Mouse (Mus musculus): Measurements from ENCODE around the gene Vwce. TPM values are rescaled to one million over a fixed set of nuclear protein-coding genes. Genes with fewer than 3 reads are reported as not detected.

The Vwce gene
- 1 to 10 TPM; 1.0 to 2.3 TPM for total RNA-seq (2021)
- long read RNA-seq, result 0 reads

DNA sequence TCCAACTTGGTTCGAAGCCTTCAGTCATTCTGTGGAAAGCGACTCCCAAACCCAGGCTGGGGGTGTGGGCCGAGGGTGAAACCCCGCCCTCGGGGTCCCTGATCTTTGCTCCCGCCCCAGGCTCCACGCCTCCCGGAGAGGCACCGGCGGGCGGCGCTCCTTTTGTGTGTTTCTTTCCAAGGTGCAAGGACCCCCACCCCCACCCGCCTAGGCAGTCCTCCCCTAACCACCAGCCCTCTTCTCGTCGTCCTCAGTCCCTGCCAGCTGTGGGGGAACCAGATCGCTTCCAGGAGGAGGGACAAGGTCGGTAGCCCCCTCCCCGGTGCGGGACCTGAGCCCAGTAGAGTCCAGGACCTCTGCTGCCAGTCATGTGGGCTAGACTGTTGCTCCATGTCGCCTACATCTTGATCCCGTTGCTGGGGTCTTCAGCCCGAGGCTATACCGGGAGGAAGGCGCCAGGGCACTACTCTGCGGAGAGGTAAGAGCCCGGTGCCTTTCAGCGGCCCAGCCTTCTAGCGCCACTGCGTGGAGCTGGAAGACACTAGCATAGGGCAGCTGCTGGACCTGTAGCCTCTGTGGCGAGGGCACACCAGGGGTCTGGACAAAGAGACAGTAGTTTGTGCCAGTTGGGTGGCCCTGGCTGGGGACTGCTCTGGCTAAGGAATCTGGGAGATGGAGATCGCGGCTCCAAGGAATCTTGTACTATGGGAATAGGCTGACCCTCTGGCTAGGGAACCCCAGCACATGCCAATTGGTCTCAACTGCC, at the start of gene Vwce:
Gene Vwce (plus strand): TSS at position 108 of the 766 bp plus-strand sequence.
- DNase-seq (ENCODE audit: low spot score in 2 of 2), result peak; percentile 42 to 56

DNA sequence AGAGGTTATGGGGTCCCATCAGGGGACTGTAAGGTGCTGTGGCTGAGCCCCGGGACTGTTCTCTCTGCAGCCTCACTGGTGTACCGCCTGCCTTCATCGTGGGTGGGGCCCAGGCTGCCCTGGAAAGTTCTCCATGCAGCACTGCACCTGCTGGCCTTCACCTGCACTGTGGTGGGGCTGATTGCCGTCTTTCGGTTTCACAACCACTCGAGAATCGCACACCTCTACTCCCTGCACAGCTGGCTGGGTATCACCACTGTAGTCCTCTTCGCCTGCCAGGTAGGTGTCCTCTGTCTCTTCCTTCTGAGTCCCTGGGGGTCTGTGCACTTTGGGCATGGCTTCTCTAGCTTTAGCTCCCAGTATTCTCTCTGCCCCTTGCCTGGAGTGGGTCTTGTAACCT, 48.9 kb upstream of the Vwce start:
- DNase-seq (ENCODE audit: low spot score in 2 of 2), result no peak

DNA sequence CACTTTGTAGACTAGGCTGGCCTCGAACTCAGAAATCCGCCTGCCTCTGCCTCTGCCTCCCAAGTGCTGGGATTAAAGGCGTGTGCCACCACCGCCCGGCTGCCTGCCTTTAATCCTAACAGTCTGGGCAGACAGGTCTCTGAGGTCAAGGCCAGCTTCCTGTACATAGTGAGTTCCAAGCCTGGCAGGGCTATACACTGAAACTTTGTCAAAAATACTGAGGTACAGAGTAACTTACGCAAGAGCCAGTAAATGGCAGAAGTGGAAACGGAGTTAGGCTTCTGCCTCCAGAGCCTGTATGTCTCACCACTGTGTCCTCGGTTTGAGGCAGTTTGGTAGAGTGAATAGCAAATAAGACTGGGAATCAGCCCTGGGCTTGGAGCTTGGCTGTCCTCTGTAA, 46.8 kb upstream of the Vwce start:
- no peak for DNase-seq (ENCODE audit: low spot score in 2 of 2)

GRCm38 (mm10) chr19:10589127-10589857, 44.7 kb upstream of the Vwce start:
- no peak for DNase-seq (ENCODE audit: low spot score in 2 of 2)

GRCm38 (mm10) chr19:10590301-10590700, 43.7 kb upstream of the Vwce start:
- DNase-seq (ENCODE audit: low spot score in 2 of 2), result no peak

GRCm38 (mm10) chr19:10591659-10592377, 42.2 kb upstream of the Vwce start:
- no peak for DNase-seq (ENCODE audit: low spot score in 2 of 2)

- peak; percentile 16 to 24 for DNase-seq (ENCODE audit: low spot score in 2 of 2)
These were observed 35.8 kb upstream of the Vwce start for GRCm38 (mm10) chr19:10598188-10598587.

GRCm38 (mm10) chr19:10599648-10600047, 34.4 kb upstream of the Vwce start:
- DNase-seq (ENCODE audit: low spot score in 2 of 2), result no peak

DNA sequence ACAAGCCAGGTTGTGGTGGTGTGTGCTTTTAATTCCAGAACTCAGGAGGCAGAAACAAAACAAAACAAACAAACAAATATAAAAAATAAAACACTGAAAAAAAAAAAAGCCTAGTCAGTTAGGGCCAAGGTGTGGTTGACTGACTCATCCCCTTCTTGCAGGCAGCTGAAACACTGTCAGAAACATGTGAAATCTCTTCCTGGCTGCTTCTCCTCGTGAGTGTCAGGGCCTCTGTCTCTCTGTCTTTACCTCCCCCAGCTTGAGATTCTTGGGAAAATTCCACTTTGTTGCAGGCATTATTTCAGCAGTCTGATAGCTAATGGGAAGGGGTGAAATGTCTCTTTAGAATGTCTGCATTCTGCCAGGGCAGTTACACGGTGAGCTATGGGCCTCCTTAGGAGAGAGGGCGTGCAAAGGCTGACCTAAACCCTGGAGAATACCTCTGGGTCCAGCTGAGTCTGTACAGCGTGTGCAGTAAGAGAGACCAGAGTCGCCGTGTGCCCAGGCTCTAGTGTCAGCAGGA, 31.7 kb upstream of the Vwce start:
- no peak for DNase-seq (ENCODE audit: low spot score in 2 of 2)

DNA sequence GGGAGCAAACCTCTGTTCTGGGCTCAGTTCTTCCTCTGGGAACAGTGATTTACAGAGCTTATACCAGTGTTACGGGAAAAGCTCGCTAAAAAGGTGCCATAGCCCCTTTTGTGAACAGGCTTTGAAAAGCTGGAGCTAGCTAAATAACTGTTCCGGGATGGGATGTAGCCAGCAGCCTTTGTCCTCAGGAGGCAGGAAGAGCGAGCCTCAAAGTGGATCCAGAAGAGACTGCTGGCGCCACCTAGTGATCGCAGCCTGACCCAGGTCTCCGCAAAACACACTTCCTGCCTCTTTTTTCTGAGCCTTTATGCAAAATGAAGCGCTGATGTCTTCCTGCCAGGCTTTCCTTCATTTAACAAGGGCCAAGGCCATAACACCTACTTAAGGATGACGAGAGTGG, 31.2 kb upstream of the Vwce start:
- DNase-seq (ENCODE audit: low spot score in 2 of 2), result peak; percentile 92

GRCm38 (mm10) chr19:10603660-10604523, 30.1 kb upstream of the Vwce start:
- DNase-seq (ENCODE audit: low spot score in 2 of 2), result peak in 1 of 2 experiments; percentile 19

- peak in 1 of 2 experiments; percentile 15 for DNase-seq (ENCODE audit: low spot score in 2 of 2)
These were observed 29.5 kb upstream of the Vwce start for GRCm38 (mm10) chr19:10604534-10604933.

DNA sequence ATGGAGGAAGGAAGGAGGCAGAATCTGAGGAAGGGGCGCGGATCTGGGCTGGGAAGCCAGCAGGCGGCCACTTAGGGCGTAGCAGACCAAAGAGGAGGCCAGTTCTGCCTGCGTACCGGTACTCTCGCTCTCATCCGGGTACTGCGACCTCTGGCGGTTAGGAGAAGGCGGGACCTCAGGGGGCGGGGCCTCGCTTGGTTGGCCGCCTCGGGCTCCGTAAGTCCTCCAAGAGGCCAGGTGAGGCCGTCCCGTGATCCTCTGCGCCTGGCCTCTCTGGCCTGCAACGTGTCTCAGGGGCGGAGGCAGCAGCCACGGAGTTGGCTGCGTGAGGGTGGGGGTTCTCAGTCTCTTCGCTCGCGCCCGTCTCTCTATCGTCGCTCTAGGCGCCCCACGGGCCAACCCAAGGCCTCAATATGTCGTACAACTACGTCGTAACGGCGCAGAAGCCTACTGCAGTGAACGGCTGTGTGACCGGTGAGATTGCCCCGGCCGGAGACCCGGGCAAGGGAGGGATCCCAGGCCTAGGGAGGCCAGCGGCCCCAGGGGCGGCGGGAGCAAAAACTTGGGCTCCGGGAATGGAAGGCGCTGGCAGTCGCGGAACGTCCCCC, 28.6 kb upstream of the Vwce start, which contains the start of the genes Ddb1 and Tkfc:
Gene Ddb1 (plus strand): TSS at position 35 of the 608 bp plus-strand sequence.
Gene Tkfc (minus strand): TSS at position 362 of the 608 bp plus-strand sequence.
- DNase-seq (ENCODE audit: low spot score in 2 of 2), result peak; percentile 99

DNA sequence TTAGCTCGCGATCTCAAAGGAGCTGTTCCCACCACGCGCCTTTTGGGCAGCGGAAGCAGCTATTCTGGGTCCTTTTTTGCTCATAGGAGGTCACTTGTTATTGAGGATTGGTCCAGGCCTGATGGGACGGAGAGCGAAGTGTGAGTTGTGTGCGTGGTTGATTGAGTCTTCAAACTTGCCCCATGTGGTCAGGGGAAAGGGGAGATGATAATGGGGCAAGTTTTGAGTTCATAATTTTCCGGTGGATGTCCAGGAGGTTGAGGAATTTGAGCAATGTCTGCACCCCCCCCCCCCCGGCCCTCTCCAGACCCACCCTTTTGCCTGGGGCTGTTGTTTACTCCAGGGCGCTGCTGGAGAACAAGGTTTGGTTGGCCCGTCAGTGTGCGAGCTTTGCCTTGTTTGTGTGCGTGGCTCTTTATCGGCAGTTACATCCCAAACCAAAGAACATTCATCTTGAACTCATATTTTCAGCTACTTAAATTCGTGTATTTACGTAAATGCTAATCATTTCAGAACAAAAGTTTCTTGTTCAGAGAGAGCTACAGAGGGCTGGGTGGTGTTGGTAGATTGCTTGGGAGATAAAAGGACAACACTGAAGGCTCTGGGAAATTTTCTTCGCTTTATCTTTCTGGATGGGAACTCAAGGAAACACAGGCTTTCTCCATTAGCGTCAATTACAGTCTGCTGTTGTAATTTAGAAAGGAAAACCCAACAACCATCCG, 28.0 kb upstream of the Vwce start:
- no peak for DNase-seq (ENCODE audit: low spot score in 2 of 2)

DNA sequence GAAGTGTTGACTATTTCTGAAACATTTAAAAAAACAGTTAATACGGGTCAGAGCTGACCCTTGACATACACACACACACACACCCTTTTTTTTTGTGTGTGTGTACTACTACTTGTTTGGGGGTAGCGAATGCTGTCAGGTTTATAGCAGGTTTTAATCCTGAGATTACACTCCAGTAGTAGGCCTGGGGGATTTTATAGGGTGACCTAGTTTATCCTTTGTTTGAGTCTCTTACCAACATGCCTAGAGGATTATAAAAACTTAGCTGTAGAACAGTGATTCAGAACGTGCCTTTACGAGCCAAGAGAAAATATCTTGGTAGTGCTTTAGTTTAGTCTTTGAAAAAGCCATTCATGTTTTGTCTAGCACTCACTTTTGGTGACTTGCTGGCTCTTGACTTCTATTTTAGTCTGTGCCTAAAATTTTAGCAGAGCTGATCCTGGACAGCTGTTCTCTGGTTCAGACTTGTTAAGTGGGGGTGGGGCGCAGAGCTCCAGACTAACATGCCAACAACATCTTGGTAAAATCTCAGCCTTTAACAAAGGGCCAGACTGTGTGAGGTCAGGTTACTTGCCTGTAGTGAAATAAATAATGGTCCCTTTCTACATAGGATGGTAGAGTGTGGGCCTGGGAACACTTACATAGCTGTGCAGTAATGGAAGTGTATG, 25.3 kb upstream of the Vwce start:
- DNase-seq (ENCODE audit: low spot score in 2 of 2), result no peak

DNA sequence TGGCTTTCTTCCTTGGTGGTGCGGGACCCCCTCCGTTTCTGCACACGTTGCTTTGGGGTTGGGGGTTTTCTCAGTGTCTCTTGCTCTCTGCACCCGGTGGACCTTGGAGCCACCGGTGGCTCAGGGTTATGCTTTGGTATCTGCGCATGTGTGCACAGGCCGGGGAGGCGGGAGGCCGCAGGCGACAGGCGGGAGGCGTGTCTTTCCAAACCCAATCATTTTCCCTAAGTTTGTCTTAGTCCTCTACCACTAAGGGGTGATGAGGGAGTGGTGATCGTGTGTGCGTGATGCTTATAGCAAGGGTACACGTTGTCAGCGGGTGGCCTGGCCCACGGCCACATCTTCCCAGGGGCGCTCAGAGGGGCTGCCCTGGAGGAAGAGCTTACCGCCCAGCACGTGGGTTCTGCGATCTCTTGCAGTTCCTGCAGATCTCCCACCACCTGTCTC, 882 bp downstream of the Vwce start:
- DNase-seq (ENCODE audit: low spot score in 2 of 2), result peak; percentile 48 to 70

- DNase-seq (ENCODE audit: low spot score in 2 of 2), result no peak
These were observed 3.8 kb downstream of the Vwce start for GRCm38 (mm10) chr19:10637840-10638239.

- no peak for DNase-seq (ENCODE audit: low spot score in 2 of 2)
These were observed 6.1 kb downstream of the Vwce start for GRCm38 (mm10) chr19:10640080-10640479.
